Mouse (Mus musculus): Measurements from ENCODE around the gene Ltv1. TPM values are rescaled to one million over a fixed set of nuclear protein-coding genes. Genes with fewer than 3 reads are reported as not detected.

The Ltv1 gene
- total RNA-seq, 2 experiments from 2014 or later: 30.2 to 33.1 TPM

DNA sequence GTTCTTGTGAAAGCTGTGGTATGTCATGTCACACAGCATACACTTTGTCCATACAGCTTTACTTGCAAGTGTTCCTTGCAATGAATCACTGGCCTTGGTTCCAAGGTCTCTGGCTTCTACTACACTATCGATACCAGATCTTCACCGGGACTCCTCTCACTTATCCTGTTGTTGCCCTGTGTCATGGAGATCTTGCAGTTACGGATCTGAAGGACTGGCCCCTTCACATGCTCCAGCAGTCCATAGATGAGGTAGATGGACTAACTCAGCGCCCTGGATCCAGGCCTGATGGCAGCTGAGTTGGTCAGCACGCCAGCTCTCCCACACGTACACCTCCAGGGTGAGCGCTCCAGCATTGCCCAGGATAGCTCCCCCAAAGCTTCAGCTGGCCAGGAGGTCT, 57.7 kb downstream of the Ltv1 start:
- DNase-seq (ENCODE audit: low spot score in 2 of 2): no peak

DNA sequence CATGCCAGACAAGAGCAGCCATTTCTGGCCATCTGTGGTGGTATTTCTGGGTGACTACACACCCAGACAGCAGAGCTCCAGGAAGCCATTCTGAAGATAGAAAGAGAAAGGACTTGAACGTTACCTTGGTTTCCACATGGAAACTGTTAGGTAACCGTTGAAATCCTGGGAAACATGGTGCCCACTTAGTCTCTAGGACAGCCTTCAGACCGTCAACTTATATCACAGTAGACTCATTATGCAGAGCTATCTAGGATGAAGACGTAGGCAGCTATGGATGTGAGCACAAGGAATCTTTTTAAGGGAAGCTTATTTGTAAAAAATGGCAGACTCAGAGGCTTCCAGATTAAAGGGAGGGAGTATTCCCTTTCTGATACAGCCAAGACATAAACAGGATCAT, 59.1 kb downstream of the Ltv1 start:
- no peak for DNase-seq (ENCODE audit: low spot score in 2 of 2)

Other genes with a start within 250 kb of the Ltv1 start
- gene Stx11, start 228.9 kb downstream of the Ltv1 start, total RNA-seq (2021): 1 to 10 TPM; 1.7 to 3.8 TPM
- 1 to 10 TPM; 7.1 to 7.9 TPM for gene Sf3b5, start 187.8 kb downstream of the Ltv1 start, total RNA-seq (2021)
- 100 to 1,000 TPM; 563 to 582 TPM for gene Plagl1, start 132.7 kb downstream of the Ltv1 start, total RNA-seq (2021)
- gene Zc2hc1b, start 15.1 kb downstream of the Ltv1 start, total RNA-seq (2021): not detected